Mouse (Mus musculus): ENCODE measurements at regions not wholly inside any gene's neighbourhood (a gene's known extent, or its start where the extent isn't known, plus 50 kb on each side); places are given as distances from the start of the nearest gene placed in this dataset.

GRCm38 (mm10) chr15:36888351-36889069, 119.1 kb downstream of the Zfp706 start:
- DNase-seq (ENCODE audit: low spot score in 2 of 2): no peak

GRCm38 (mm10) chr15:36884671-36885365, 122.8 kb downstream of the Zfp706 start:
- DNase-seq (ENCODE audit: low spot score in 2 of 2): peak; percentile 34 to 40

GRCm38 (mm10) chr15:36884074-36884473, 123.5 kb downstream of the Zfp706 start:
- no peak for DNase-seq (ENCODE audit: low spot score in 2 of 2)

- no peak for DNase-seq (ENCODE audit: low spot score in 2 of 2)
Measured at GRCm38 (mm10) chr15:36883156-36883555, 124.4 kb downstream of the Zfp706 start.

- no peak for DNase-seq (ENCODE audit: low spot score in 2 of 2)
Measured at GRCm38 (mm10) chr15:36881576-36881975, 126.0 kb downstream of the Zfp706 start.

- no peak for DNase-seq (ENCODE audit: low spot score in 2 of 2)
Measured at GRCm38 (mm10) chr15:36880602-36881001, 127.0 kb downstream of the Zfp706 start.

- DNase-seq (ENCODE audit: low spot score in 2 of 2): no peak
Measured at GRCm38 (mm10) chr15:36879587-36879986, 128.0 kb downstream of the Zfp706 start.

- DNase-seq (ENCODE audit: low spot score in 2 of 2): no peak
Measured at GRCm38 (mm10) chr15:36878960-36879359, 128.6 kb downstream of the Zfp706 start.

- DNase-seq (ENCODE audit: low spot score in 2 of 2): no peak
Measured at GRCm38 (mm10) chr15:36878276-36878675, 129.3 kb downstream of the Zfp706 start.

- no peak for DNase-seq (ENCODE audit: low spot score in 2 of 2)
Measured at GRCm38 (mm10) chr15:36877501-36877900, 130.1 kb downstream of the Zfp706 start.

- no peak for DNase-seq (ENCODE audit: low spot score in 2 of 2)
Measured at GRCm38 (mm10) chr15:36875980-36876778, 131.4 kb downstream of the Zfp706 start.

- no peak for DNase-seq (ENCODE audit: low spot score in 2 of 2)
Measured at GRCm38 (mm10) chr15:36874555-36874954, 133.0 kb downstream of the Zfp706 start.

- DNase-seq (ENCODE audit: low spot score in 2 of 2): no peak
Measured at GRCm38 (mm10) chr15:36873884-36874243, 133.7 kb downstream of the Zfp706 start.

GRCm38 (mm10) chr15:36873058-36873883, 134.3 kb downstream of the Zfp706 start:
- no peak for DNase-seq (ENCODE audit: low spot score in 2 of 2)

- no peak for DNase-seq (ENCODE audit: low spot score in 2 of 2)
Measured at GRCm38 (mm10) chr15:36872566-36872965, 135.0 kb downstream of the Zfp706 start.

GRCm38 (mm10) chr15:36870717-36871116, 136.9 kb downstream of the Zfp706 start:
- DNase-seq (ENCODE audit: low spot score in 2 of 2): no peak

- DNase-seq (ENCODE audit: low spot score in 2 of 2): no peak
Measured at GRCm38 (mm10) chr15:36870094-36870493, 137.5 kb downstream of the Zfp706 start.

GRCm38 (mm10) chr15:36866088-36866487, 141.5 kb downstream of the Zfp706 start:
- no peak for DNase-seq (ENCODE audit: low spot score in 2 of 2)

GRCm38 (mm10) chr15:36865332-36865731, 142.2 kb downstream of the Zfp706 start:
- no peak for DNase-seq (ENCODE audit: low spot score in 2 of 2)

- no peak for DNase-seq (ENCODE audit: low spot score in 2 of 2)
Measured at GRCm38 (mm10) chr15:36864046-36864445, 143.5 kb downstream of the Zfp706 start.

- no peak for DNase-seq (ENCODE audit: low spot score in 2 of 2)
Measured at GRCm38 (mm10) chr15:36858711-36859110, 148.9 kb downstream of the Zfp706 start.

- DNase-seq (ENCODE audit: low spot score in 2 of 2): no peak
Measured at GRCm38 (mm10) chr15:36857622-36858021, 150.0 kb downstream of the Zfp706 start.
